Mouse (Mus musculus) T-helper 17 cell (primary cell): ENCODE measurements at regions not wholly inside any gene's neighbourhood (a gene's known extent, or its start where the extent isn't known, plus 50 kb on each side); places are given as distances from the start of the nearest gene placed in this dataset.

Experiments
- in situ Hi-C, 2 experiments: fragments of 300-600 bp; cut with MboI, MseI; formaldehyde crosslinking; loops; 1 replicate in 1 of 2; 2 replicates in 1 of 2; pipeline ENCODE4 v1.15.1; 2025; ENCODE audit warnings: high pct_unique_total_duplicates in 2 of 2

DNA sequence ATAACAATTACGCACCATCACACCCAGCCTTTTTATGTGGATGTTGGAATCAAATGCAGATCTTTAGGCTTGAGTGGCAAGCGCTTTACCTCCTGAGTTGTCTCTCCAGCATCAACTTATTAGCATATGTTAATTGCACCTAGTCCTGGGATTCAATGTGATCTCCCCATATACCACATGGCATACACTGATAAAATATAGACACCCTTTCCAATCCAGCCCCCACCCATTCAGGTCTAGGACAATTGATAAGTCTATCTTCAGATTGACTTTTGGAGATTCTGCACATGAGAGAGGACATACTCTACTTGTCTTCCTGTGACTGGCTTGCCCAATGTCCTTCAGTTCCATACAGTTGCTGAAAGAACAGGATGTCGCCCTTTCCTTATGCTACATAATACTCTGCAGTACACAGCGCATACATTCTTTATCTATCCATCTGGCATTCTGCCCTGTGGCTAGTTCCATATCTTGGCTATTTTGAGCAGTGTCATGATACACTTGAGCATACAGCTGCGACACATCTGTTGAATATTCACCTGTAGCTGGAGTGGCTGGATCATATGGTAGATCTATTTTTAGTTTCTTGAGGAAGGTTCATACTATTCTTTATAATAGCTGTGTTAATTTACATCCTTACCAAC is 120.3 kb downstream of the Gsdmc2 start:
- in situ Hi-C loops: no loop called here

DNA sequence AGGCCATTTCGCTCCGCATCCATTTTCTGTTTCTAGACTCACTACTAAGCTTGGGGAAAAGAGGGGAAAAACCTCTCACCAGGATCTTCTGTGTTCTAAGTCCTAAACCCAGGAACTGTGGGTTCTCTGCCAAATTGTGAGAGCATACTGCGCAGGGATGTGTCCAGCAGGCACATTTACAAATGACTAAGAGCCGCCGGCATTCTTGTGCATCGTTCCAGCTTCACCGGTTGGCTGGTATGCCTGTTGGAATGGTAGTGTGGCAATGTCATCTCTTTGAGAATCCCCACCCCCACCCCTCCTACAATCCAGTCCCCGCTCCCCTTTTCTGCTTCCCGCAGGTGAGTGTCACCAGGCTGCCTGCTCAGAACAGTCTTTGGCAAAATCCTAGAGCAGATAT is 122.0 kb downstream of the Gsdmc2 start:
- in situ Hi-C loops: no loop called here

DNA sequence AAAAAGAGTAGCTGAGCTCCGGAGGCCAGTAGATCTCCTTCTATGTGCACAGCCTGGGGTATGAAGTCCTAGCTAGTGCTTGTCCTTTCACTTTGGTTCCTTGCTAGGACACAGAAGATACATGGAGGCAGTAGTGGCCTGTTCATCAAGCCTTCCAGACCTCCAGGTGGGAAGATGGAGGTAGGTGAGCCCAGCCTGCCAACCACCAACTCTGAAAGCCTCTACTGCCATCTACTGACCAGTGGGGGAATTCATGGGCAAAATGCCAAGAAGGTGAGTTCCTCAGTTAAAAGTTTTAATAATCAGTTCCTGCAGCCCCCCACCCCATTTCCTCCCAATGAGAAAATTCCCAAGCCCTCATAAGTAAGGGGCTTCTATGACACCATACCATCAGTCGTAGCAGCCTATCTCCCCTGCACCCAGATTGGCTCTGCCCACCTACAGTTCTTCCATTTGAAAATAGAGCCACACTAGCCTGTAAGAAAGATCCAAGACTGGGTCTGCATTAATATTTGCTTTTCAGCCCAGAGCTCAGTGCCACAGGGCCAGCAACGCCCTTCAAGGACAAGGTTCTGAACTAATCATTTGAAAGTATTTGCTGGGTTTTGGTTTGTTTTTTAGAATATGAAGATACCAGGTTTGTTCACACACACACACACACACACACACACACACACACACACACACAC is 123.2 kb downstream of the Gsdmc2 start:
- in situ Hi-C loops: no loop called here

DNA sequence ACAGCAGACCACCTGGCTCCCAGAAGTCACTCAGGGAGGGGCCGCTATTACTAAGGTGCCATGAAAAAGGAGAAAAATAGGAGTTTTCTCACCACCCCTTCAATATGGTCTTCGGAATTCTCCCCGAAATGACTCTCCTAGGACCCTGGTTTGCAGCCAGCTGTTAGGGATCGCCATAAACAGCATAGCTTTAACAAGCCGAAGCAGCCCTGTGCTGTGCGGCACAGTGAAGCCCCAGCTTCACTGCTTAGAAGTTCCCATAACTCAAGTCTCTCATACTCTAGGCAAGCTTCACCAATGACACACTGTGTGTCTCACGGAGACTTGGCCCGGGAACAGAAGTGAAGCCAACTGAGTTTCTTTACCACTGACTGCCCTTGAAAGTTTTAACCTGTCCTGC is 127.2 kb downstream of the Gsdmc2 start:
- in situ Hi-C loops: no loop called here

DNA sequence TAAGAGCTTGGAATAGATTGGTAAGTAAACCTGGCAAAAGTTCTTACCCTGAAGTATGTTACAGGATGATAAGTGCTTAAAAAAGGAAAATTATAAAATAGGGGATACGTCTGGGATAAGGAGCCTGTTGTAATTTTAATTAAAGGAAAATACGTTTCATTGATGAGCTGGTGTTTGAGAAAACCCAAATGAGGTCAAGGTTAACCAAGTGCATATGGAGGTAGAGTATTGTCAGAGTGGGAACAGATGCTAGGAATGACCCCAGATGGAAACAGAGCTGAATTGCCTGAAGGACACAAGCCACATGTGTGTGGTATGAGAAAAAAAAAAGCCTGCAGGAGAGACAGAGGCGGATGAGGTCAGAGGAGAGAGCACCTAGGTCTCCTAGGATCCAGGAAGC is 131.3 kb downstream of the Gsdmc2 start:
- in situ Hi-C loops: no loop called here

DNA sequence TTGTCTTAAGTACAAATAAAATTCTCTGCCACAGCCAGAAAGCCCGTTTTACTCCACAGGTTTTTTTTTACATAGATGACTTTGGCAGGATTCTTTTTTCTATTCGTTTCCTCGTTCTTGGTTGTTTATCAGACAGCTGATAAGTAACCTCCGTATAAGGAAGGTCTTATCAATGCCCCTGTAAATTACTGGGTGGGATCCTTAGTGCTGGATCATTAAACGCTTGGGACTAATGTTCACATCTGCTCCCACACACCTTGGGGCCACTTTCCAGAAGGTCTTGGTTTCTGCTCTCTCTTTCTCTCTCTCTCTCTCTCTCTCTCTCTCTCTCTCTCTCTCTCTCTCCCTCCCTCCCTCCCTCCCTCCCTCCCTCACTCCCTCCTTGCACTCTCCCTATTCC is 134.6 kb downstream of the Gsdmc2 start:
- in situ Hi-C loops: no loop called here

DNA sequence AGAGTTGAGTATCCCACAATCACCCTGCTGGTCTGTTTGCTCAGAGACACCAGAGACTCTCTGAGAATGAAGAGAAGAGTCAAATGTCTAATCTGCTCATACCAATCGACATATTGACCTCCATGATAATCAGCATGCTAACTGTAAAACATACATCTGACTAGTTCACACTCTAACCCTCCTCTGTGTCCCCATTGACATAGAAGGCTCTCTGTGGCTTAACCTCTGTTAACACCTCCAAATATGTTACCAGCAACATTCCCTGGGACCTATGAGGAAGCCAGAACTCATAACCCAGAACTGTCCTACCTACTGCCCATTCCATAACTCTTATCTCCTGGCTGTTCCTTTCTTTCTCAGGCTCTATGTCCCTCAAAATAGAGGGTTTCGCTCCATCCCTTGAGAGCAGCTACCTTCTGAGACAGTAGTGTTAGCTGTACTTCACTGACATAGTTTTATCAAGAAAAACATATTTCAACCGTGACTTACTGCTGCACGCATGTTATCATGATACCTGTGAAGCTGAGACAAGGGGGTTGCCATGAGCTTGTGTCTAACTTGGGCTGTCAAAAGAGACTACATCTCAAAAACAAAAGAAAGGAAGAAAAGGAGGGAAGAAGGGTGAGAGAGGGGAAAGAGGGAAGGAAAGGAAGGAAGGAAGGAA is 135.6 kb downstream of the Gsdmc2 start:
- in situ Hi-C loops: no loop called here

DNA sequence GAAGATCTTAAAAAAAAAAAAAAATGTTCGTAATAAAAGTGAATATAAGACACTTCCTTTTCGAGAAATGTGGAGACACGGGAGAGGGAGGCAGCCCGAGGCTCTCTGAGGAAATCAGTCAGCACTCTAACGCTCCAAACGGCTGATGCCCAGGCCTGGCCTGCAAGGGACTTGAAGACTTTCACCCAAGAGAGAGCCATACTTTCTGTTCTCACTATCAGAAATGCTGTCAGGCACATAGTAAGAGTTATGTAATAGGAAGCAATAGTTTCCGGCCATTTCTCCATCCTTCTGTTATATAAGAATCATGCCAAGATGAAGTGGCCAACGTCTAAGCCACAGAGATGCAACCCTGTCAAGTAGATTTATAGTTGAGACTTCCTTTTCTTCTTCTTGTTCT is 140.3 kb downstream of the Gsdmc2 start:
- in situ Hi-C loops: no loop called here

DNA sequence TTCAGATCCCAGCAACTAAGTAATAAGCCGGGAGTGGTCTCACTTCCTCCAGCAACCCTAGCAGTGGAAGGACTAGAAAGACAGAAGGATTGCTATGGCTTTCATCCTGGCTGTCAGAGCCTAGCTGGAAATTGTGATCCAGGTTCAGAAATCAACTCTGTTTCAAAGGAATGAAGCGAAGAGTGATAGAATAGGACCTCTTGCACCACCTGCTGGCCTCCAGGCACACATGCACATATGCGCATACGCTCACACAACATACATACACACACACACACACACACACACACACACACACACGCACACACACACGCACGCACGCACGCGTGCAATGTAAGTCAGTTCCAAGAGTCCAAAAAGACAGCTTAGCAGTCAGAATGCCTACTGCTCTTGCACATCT is 147.1 kb downstream of the Gsdmc2 start:
- in situ Hi-C loops: no loop called here

DNA sequence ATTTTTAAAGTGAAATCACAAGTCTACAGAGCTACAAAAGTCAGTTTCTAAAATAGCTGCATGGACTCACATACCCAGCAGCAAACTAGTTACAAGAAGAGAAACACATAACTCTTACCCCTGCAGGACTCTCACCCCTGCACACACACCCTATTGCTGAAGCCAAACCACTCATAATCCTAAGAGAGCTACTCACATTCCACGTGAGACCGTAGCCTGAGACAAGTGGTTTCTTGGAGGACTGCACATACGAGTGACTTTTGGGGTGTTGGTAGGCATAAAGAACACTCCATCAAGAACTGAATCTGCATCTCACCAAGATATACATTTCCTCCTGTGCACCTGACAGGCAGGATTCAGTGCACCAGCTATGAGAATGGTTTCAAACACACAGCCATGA is 150.8 kb downstream of the Gsdmc2 start:
- in situ Hi-C loops: no loop called here

DNA sequence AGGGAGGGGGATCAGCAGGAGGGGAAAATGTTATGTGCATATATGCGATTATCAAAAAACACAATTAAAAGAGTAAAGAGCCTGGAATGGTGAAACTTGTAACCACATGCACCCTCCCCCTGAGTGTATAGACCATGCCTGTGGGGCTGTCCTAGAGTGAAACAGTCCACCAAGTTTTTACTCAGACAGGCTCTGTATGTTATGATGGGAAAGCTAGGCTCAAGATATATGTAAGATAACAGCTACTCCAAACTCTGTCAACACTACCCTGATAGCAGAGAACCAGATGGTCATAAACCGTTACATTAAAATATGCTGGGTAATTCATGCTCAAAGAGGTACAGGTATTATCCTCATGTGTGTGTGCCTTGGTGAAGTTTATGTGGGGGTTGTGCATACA is 151.4 kb downstream of the Gsdmc2 start:
- in situ Hi-C loops: no loop called here

DNA sequence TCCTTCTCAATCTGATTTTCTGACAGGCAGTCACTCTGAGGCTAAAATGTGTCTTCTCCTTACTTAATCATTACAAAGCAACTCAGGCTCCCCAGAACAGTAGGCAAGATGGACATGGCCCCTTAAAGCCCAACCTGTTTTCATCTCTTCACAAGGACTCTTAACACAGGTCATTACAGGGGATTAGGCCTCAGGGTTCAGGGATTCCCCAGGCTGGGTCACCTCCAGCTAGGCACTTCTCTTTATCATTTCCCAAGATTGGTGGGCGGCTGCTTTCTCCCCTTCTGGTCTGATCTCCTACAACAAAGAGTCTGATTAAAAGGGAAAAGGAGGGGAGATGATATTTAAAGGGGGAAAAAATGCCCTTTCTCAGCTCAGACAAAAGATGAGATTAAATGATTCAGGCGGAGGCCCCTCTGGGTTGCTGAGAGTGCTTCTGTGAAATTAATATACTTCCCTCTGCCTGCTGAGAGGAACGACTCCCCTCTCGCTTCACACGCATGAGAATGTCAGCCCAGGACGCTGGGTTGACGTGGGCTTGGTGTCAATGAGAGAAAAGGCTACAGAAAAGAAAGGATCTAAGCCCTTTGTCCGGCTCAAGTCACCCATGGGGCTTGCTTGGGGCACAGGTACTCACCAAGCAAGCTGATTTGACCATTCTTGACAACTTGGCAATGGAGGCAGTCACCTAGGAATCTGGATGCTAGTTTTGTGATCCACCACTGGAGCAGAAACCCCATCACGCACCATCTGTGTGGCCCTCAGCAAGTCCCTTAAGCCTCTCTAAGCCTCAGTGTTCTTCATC is 152.3 kb downstream of the Gsdmc2 start:
- in situ Hi-C loops: no loop called here

DNA sequence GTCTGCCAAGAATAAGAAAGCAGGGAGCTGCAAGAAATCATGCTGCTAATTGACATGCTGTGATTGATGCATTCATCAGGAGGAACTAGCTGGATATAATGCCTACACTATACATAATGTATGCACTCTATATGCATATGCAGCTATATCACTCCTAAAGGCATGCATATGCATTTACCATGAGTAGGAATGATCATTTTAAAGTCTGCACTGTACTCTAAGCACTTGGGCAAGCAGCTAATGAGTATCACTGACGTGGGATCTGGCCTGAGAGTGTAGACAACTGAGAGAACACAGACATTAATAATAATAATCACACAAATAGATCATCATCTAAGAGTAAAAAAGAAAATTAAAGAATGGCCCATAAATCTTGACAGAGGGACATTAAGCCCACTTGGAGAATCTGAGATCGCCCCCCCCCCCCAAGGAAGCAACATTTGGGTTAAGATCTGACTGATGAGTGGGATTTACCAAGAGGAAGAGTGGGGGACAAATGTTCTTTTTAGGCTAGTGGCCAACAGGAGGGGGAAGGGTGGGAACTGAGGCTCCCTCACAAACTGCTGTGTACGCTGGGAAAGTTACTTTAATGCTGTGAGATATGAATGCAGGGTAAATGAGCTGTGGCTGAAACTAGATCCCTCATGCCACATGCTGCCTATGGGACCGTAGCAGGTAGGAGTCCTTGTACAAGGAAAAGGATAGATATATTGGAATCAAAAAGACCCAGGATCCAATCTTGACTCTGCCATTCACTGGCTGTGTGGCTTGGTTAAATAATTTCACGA is 155.0 kb downstream of the Gsdmc2 start:
- in situ Hi-C loops: loop anchor here in 1 of 2 experiments (5.0 kb wide), 1 partner anchor 82 kb away; no protein-coding TSS in a partner anchor

DNA sequence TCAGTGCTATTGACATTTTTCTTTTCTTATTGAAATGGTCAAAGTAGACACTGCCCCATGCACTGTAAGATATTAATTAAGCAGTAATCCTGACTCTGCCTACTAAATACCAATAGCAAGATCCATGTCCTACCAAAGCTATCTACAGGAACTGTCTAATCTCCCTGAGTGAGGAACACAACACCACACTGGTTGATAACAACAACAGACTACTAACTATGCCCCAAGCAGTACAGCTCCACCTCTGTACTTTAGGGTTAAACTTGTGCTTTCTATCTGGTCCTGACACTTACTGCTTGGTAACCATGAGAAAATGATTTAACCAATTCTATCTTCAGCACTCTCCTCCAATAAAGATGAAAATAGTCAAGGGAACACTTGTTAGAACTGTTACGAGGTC is 157.1 kb downstream of the Gsdmc2 start:
- in situ Hi-C loops: loop anchor here in 1 of 2 experiments (5.0 kb wide), 1 partner anchor 84 kb away; no protein-coding TSS in a partner anchor

DNA sequence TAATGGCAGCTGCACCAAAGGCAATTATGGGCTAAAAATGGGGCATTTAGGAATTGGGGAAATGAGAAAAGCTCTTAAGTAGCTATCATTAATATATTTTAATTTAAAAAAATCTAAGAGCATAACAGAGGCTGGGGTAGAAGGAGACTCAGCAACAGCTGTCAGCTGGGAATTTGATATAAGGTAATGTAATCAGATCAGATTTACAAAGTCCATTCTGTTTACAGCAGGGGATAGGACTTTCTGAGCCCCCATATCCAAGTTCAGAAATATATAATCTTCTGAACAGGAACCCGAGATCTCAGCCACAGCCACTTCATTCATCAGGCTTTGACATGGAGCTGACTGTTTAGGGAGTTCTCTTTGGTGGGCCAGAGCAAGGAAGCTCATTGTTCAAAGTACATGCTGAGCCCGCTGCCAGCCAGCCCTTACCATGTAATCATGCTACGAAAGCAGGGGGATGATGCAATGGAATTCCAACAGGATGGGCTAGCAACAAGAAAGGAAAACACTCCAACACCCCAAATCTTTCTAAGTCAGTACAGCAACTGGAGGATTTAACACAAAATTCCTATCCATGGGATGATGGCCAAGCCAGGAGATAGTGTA is 157.9 kb downstream of the Gsdmc2 start:
- in situ Hi-C loops: loop anchor here in 1 of 2 experiments (5.0 kb wide), 1 partner anchor 85 kb away; no protein-coding TSS in a partner anchor

DNA sequence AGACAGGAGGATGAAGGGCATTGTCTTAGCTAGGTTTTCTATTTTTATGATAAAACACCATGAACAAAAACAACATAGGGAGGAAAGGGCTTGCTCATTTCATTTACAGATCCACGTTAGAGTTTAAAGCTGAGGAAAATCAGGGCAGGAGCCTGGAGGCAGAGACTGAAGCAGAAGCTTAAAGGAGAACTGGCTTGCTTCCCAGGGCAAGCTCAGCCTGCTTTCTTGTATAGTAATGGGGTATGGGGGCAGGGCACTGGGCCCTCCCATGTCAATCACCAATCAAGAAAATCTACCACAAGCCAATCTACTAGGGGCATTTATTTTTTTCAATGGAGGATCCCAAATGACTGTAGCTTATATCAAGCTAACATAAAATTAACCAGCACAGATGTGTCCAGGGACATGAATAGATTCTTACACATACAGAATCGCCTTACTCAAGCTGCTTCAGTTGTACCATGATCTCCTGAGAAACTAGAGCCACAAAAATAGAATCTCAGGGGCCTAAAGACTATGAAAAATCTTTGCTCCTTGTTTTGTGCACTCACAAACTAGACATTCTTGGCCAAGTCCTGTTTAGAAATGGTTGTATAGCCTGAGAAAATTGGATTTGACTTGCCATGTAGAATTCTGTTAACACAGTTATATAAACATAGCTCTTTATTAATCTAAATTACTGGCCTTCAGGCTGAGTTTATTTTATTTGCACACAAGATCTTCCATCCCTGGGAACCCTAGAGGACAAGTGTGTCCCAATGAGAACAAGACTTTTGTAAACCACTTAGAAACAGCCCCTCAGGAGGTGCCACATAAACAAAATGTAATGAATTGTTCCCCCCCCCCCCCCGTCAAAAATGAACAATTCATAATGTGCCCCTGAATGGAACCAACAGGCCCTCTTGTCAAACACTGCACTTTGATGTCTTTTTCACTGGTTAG is 164.7 kb downstream of the Gsdmc2 start:
- in situ Hi-C loops: no loop called here

DNA sequence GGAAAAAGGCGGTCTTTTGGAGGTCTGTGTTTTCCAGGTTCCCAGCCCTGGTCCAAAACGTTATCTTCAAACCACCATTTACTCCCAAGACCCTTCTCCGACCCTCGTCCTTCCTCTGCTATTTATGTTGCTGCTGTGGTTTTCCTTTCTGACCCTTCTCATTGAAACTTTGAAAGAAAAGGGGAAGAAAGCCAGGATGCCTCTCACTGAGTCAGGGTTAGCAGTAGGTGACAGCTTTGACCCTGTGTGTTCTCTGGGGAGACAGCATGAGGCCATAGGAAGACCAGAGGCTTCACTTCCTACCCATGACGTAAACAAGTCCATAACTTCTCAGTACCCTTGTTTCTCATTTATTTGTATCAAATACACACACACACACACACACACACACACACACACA is 166.1 kb downstream of the Gsdmc2 start:
- in situ Hi-C loops: no loop called here

DNA sequence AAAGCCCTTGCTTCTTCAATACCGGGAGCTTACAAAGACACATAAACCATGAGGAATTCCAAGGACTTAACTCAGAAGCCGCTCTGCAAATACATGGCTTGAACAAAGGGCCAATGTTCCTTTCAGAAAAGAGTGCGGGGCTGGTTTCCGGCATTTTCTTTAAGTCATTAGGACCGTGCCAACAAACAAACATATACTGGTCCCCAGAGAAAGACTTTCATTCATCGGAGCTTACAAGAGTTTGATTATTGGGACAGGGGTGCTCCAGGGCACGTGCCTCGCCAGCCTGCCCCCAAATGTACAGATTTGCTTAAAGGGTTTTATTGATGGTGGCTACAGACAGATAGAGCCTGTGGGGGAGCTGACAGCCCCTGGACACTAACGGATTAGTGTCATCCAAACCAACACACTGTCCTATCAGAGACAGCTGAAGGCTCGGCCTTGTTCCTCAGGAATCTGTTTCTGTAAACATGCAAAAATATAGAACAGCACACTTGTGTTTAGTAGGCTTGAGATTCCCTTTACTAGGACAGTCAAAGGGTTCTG is 169.4 kb downstream of the Gsdmc2 start:
- in situ Hi-C loops: no loop called here

DNA sequence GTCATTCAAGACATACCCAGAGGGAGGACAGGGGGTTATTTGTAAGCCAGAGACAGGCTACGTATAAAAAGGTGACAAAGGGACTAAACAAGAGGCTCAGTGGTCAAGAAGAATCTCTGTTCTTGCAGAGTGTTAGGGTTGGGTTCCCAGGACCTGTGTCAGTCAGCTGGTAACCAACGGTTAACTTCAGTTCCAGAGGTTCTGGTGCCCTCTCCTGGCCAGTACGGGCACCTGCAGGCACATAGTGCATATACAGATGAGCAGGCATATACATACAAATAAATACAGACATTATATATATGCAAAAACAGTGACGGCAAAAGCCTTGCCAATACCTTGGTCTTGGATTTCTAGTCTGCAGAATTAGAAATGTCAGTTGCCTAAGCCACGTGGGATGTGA is 170.6 kb downstream of the Gsdmc2 start:
- in situ Hi-C loops: loop anchor here in 1 of 2 experiments (5.0 kb wide), 1 partner anchor 47 kb away; no protein-coding TSS in a partner anchor
